Mouse (Mus musculus) G1E (cell line): ENCODE results near the gene Gm20661. TPM values are rescaled to one million over a fixed set of nuclear protein-coding genes. Genes with fewer than 3 reads are reported as not detected.

Source experiments
- ATAC-seq: 2 replicates; pipeline ENCODE4 v1.8.0; 2016; ENCODE audit warnings: mild to moderate bottlenecking; ENCODE audit not compliant: insufficient number of reproducible peaks, poor library complexity, low FRiP score, severe bottlenecking; ENCODE audit errors: extremely low read depth
- DNase-seq: peaks from one replicate; pipeline ENCODE4 v3.0.0; 2012; ENCODE audit warnings: low spot score
- H3K27me3 ChIP-seq: 2 replicates; pipeline ENCODE4 v1.6.1; 2012; ENCODE audit warnings: mild to moderate bottlenecking, low read length, inconsistent platforms; ENCODE audit not compliant: insufficient read depth
- H3K36me3 ChIP-seq: replicated peaks from 2 replicates; pipeline ENCODE3; 2012; ENCODE audit warnings: mild to moderate bottlenecking, inconsistent platforms
- H3K4me1 ChIP-seq: 2 replicates; pipeline ENCODE4 v1.6.1; 2012; ENCODE audit warnings: low read depth, low read length, inconsistent platforms, mixed read lengths; ENCODE audit not compliant: insufficient read depth
- H3K4me3 ChIP-seq: 2 replicates; pipeline ENCODE4 v1.5.1; 2012; ENCODE audit warnings: low read depth, mild to moderate bottlenecking, inconsistent platforms, low read length, moderate library complexity, mixed read lengths
- H3K9me3 ChIP-seq: replicated peaks from 2 replicates; pipeline ENCODE4 v1.6.1; 2012; ENCODE audit warnings: inconsistent platforms
- CTCF ChIP-seq: IDR thresholded peaks from 2 replicates; pipeline ENCODE4 v1.5.1; 2012; ENCODE audit warnings: low read depth, low read length, inconsistent platforms, mixed read lengths
- GATA1 ChIP-seq: IDR thresholded peaks from 2 replicates; pipeline ENCODE4 v1.6.1; 2012; ENCODE audit warnings: borderline replicate concordance, low read length, inconsistent platforms, mixed read lengths
- GATA2 ChIP-seq: IDR thresholded peaks from 2 replicates; pipeline ENCODE4 v1.6.1; 2012; ENCODE audit warnings: low read depth, low read length, inconsistent platforms, borderline replicate concordance
- POLR2AphosphoS5 ChIP-seq: IDR thresholded peaks from 2 replicates; pipeline ENCODE4 v1.6.1; 2012; ENCODE audit warnings: low read depth, low read length, inconsistent platforms; ENCODE audit not compliant: insufficient replicate concordance
- TAL1 ChIP-seq: conservative IDR thresholded peaks from 2 replicates; pipeline ENCODE4 v1.6.1; 2012; ENCODE audit warnings: low read depth, low read length, inconsistent platforms, mixed read lengths
- polyA plus RNA-seq: library from polyadenylated mRNA; stranded (reverse); fragments of >175 nt; gene quantifications from 2 replicates; pipeline ENCODE4 v1.2.3, GENCODE M21; 2012
- total RNA-seq, 2 experiments: library from RNA; stranded (forward) in 1 of 2; stranded (reverse) in 1 of 2; fragments of 200-1000 nt in 1 of 2; fragments of >200 nt in 1 of 2; fragmentation: Nextera tagmentation in 1 of 2; gene quantifications; 2 replicates each; pipeline ENCODE4 v1.2.3; 2014 to 2017

Gene Gm20661
- total and polyA plus RNA-seq, 3 experiments = 0.15 to 1.8 (median 0.75) TPM

GRCm38 (mm10) chr9:107964681-107965080 is 18.2 kb upstream of the Gm20661 start:
- TF ChIP-seq TAL1 (no peak), CTCF (no peak), GATA2 (no peak), POLR2AphosphoS5 (no peak), GATA1 (no peak)
- Histone ChIP-seq H3K27me3 (no peaks in the 10 kb centered on the region), H3K9me3 (no peaks in the 10 kb centered on the region), H3K4me1 (peaks cover 14% of the 10 kb centered on the region; the same call in 1 of the 2 replicates), H3K36me3 (peaks cover 99% of the 10 kb centered on the region), H3K4me3 (no peak overlapping the region)
- DNase-seq = no peak
- ATAC-seq = no peak

GRCm38 (mm10) chr9:107966676-107967075 is 16.2 kb upstream of the Gm20661 start:
- peaks cover 99% of the 10 kb centered on the region for H3K36me3 ChIP-seq
- no peaks in the 10 kb centered on the region for H3K27me3 ChIP-seq
- DNase-seq (no peak), ATAC-seq (no peak)
- H3K4me1 ChIP-seq = peaks cover 27% of the 10 kb centered on the region
- no peak overlapping the region for H3K4me3 ChIP-seq
- TF ChIP-seq POLR2AphosphoS5 (no peak), CTCF (no peak), GATA1 (no peak), TAL1 (no peak), GATA2 (no peak)
- H3K9me3 ChIP-seq = no peaks in the 10 kb centered on the region

GRCm38 (mm10) chr9:107967437-107967836 is 15.4 kb upstream of the Gm20661 start:
- Histone ChIP-seq H3K4me3 (no peak overlapping the region), H3K4me1 (peaks cover 31% of the 10 kb centered on the region), H3K36me3 (peaks cover 99% of the 10 kb centered on the region), H3K9me3 (no peaks in the 10 kb centered on the region), H3K27me3 (no peaks in the 10 kb centered on the region)
- DNase-seq (no peak), ATAC-seq (no peak)
- TF ChIP-seq TAL1 (no peak), POLR2AphosphoS5 (no peak), GATA1 (no peak), GATA2 (no peak), CTCF (no peak)

GRCm38 (mm10) chr9:107968531-107968930 is 14.3 kb upstream of the Gm20661 start:
- no peak for ATAC-seq
- peaks cover 99% of the 10 kb centered on the region for H3K36me3 ChIP-seq
- H3K27me3 ChIP-seq = no peaks in the 10 kb centered on the region
- TF ChIP-seq TAL1 = no peak
- no peak for TF ChIP-seq POLR2AphosphoS5
- no peak for TF ChIP-seq GATA1
- TF ChIP-seq CTCF = no peak
- TF ChIP-seq GATA2 = no peak
- H3K4me3 ChIP-seq = no peak overlapping the region
- H3K9me3 ChIP-seq = no peaks in the 10 kb centered on the region
- no peak for DNase-seq
- H3K4me1 ChIP-seq = peaks cover 41% of the 10 kb centered on the region

- no peak overlapping the region for H3K4me3 ChIP-seq
- H3K9me3 ChIP-seq = no peaks in the 10 kb centered on the region
- no peak for TF ChIP-seq POLR2AphosphoS5
- TF ChIP-seq GATA1 = no peak
- no peak for TF ChIP-seq CTCF
- no peak for TF ChIP-seq GATA2
- no peak for TF ChIP-seq TAL1
- DNase-seq = no peak
- no peak for ATAC-seq
- peaks cover 48% of the 10 kb centered on the region for H3K4me1 ChIP-seq
- H3K36me3 ChIP-seq = peaks cover 82% of the 10 kb centered on the region
- no peaks in the 10 kb centered on the region for H3K27me3 ChIP-seq
Observed at GRCm38 (mm10) chr9:107970311-107970710, 12.5 kb upstream of the Gm20661 start.

- no peaks in the 10 kb centered on the region for H3K27me3 ChIP-seq
- H3K4me3 ChIP-seq = no peak overlapping the region
- no peaks in the 10 kb centered on the region for H3K9me3 ChIP-seq
- H3K36me3 ChIP-seq = peaks cover 76% of the 10 kb centered on the region
- DNase-seq = peak; percentile 64
- H3K4me1 ChIP-seq = peaks cover 64% of the 10 kb centered on the region
- peak; percentile 68 for ATAC-seq
- no peak for TF ChIP-seq GATA2
- peak; percentile 59 for TF ChIP-seq TAL1
- TF ChIP-seq GATA1 = no peak
- no peak for TF ChIP-seq POLR2AphosphoS5
- no peak for TF ChIP-seq CTCF
Observed at GRCm38 (mm10) chr9:107971690-107972541, 10.9 kb upstream of the Gm20661 start.
